Mouse (Mus musculus) c-Kit-negative CD71-positive TER-119-positive erythroid progenitor cells, embryonic 14.5 days (primary cell): ENCODE results near the gene Dtx1.

Experiments
- DNase-seq: peaks from one replicate; pipeline ENCODE4 v3.0.0-alpha.2; 2013; ENCODE audit warnings: low read depth, low spot score

Gene Dtx1

DNA sequence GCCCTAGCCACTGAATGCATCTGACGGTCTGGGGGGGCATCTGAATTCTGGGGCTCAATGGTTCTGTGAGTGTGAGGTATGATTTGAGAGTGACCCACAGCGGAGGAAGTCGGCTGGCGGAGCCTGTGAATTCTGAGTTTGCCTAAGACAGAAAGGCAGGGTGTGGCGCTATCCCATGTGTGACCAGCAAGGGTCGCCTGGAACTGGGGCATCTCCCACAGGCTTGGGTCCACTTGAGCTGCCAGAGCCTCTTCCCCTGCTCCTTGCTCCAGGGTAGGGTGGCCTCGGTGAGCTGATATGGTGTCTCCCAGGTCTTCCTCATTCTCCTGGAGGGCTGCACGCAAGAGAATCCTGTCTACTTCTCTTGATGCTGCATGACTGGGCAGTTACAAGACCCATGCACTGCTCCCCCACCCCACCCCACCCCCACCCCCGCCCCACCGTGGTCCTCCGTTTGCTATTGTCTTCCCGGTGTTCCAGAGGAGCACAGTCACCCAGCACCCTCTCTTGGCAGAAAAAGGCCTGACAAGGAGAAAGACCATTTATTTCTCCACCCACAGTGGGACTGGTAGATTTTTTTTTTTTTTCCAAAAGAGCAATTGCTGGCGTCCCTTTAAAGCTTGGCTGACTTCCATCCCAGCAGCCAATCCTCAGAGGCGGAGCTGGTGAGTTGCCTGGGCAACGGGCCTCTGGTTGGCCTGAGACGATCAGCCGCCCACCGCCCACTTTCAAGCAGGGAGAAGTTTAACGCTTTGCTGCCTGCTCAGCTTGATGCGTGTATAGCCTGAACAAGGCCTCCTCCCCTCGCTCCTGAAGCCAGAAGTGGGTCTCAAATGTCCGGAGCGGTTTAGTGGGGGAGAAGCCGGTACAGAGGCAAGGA is 31.8 kb downstream of the Dtx1 start:
- DNase-seq = no peak

DNA sequence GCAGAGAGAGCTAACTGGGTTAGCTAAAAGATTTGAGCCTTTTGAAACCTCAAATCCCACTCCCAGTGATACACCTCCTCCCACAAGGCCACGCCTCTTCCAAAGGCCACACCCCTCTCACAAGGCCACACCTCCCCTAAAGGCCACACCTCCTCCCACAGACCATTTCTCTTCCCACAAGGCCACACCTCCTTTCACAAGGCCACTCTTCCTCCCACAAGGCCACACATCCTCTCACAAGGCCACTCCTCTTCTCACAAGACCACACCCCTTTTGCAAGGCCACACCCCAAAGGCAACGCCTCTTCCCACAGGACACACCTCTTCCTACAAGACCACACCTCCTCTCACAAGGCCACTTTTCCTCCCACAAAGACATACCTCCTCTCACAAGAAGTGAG is 34.2 kb downstream of the Dtx1 start:
- DNase-seq = peak; percentile 13

DNA sequence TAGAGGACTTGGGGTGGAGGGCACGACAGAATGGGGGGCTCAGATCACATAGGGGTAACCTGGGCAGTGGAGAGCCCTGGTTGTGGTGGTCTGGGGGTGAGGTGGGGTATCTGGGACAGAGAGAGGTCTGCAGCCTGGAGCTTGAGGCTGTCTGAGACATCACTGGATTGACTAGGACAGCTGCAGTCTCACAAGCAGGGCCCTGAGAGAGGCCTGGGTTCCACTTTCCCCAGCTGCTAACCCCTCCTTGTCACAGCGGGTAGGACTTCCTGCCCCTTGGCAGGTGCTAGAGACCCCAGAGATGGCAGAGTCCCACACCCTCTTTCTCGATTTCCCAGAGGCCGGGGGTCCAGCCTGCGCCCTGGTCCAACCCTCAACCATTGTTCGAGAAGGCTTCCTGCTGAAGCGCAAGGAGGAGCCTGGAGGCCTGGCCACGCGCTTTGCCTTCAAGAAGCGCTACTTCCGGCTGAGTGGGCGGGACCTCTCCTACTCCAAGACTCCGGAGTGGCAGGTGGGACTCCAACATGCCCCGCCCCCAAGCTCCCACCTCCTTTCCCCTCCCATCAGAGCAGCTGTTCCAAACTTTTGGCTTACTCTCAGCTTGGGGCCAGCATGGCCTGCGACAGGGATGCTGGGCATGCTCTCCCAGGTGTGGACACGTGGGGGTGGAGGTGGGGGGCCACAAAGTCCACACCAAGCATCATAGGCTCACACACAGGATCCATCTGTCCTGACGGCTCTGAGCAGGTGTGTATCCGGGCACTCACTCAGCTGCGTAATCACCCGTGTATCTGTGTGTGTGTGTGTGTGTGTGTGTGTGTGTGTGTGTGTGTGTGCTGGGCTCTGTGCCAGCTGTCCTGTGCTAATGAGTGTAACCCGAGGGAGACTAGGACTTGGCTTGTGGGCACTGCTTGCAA is 37.2 kb downstream of the Dtx1 start:
- no peak for DNase-seq

DNA sequence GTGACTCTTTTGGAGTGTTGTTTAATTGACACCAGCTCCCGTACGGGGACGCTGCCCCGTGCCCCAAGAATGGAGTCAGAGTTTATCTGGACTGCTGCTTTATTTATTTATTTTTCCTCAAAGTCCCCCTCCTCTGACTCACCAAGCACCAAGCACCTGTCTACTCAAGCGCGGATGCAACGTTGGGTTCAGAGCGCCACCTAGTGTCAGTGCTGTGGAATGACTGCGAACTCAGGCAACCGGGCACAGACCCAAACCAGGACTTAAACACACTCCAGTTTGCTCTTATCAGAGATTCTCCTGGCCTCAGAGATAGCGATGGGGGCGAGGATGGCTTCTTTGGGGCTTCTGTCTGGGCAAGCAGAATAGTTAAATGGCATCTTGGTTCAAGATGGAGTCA is 38.1 kb downstream of the Dtx1 start:
- DNase-seq = peak; percentile 22

DNA sequence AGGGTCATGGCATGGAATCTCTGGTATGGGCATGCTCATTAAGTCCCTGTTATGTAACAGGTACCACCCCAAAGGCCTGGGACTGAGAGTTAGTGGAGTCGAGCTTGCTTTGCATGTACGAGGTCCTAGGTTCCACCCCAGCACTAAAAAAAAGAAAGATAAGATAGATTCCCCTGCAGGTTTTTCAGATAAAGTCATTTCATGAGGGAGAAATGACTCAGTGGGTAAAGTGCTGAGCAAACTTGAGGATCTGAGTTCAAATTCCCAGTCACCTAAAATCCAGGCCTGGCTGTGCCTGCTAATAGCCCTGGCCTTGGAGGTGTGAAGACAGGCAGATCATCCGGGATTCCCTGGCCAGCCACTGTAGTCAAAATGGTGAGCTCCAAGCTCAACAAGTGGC is 39.9 kb downstream of the Dtx1 start:
- no peak for DNase-seq

DNA sequence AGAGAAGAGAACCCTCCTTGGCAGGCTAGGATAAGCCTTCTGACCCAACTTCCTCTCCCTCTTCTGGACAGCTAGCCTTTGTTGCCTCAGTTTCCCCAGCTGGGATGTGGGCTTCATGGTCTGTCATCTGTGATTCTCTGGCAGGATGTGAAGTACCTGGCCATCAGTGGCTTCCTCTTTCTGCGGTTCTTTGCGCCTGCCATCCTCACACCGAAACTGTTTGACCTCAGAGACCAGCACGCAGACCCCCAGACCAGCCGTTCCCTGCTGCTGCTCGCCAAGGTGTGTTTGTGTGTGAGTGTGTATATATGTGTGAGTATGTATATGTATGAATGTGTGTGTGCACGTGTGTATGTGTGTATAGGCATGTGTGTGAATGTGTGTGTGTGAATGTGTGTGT is 41.6 kb downstream of the Dtx1 start:
- DNase-seq = no peak

DNA sequence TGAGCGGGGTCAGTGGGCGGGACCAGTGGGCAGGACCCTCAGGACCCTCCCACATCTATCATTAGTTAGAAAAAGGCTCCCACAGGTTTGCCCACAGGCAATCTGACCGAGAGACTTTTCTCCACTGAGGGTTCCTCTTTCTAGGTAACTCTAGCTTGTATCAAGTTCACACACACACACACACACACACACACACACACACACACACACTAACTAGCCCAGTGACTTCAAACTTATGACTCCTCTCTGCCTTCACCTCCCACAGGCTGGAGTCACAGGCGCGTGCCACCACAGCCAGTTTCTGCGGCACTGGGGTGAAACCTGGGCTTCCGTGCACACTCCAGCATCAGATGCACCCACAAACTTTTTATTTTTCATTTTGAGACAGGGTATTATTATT is 43.0 kb downstream of the Dtx1 start:
- no peak for DNase-seq

DNA sequence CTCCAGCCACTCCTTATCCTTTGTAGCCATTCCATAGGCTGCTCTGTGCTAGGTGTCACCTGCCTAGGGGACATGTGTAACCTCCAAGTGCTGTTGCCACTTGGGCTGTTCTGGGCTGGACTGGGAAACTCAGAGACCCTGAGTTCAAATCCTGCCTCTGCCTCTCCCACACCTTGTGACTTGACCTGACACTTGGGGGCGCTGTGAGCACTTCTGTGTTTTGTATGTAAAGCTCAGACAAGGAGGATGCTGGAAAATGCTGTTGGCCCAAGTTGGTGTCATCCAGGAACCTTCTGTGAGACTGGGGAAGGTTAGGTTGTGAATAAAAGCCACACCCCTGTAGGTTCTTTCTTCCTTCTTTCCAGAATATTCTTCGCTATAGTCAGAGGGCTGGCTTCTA is 46.8 kb downstream of the Dtx1 start:
- DNase-seq = no peak

DNA sequence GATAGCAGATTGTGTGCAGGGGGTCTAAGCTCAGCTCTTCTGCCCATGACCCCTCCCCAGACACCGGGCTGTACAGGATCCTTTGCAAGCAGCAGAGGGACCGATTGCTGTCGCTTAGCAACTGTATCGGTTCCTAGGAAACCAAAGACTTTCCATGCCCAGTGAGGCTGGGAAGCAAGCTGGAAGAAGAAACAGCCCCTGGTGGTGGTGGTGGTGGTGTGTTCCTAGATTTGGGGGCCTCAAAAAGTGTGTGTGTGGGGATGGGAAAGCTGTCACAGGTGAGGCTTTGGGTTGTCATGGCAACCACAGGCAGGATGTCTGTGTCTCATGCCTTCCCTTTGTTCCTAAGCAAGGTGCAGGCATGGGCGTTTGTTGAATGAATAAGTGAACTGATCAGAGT is 50.9 kb downstream of the Dtx1 start:
- DNase-seq = no peak

DNA sequence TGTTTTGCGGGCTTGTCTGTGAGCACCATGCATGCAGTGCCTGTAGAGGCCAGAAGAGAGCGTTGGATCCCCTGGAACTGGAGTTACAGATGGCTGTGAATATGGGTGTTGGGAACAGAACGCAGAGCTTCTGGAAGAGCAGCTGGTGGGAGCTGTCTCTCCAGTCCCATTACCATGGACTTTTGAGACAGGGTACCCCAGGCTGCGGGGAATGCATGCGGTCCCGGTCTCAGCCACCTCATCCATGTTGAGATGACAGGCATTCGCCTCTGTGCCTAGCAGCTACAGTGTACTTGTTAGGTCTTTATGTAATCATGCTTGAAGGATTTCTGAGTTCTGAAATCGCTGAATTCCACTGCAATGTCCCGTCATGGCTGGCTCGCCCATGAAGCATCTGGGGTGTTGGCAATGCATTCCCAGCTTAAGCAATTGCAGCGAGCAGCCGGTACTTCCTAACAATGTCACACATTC is 55.4 kb downstream of the Dtx1 start:
- DNase-seq = no peak

DNA sequence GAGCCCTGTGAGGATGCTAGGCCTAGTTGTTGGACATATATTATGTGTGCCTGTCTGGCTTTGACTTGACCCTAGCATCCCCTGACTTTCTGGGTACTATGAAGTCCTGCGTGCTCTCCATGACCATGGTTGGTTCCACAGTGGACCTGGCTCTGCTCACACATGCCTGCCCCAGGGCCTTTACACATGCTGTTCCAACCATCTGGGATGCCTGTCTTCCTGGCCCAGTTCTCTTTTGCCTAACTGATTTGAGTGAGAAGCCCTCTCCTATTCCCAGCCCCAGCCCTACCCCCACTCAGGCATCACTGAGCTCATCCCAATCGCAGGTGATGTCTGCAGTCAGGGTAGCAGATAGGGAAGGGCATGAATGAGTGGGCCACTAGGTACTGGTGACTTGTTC is 57.9 kb downstream of the Dtx1 start:
- DNase-seq = no peak

DNA sequence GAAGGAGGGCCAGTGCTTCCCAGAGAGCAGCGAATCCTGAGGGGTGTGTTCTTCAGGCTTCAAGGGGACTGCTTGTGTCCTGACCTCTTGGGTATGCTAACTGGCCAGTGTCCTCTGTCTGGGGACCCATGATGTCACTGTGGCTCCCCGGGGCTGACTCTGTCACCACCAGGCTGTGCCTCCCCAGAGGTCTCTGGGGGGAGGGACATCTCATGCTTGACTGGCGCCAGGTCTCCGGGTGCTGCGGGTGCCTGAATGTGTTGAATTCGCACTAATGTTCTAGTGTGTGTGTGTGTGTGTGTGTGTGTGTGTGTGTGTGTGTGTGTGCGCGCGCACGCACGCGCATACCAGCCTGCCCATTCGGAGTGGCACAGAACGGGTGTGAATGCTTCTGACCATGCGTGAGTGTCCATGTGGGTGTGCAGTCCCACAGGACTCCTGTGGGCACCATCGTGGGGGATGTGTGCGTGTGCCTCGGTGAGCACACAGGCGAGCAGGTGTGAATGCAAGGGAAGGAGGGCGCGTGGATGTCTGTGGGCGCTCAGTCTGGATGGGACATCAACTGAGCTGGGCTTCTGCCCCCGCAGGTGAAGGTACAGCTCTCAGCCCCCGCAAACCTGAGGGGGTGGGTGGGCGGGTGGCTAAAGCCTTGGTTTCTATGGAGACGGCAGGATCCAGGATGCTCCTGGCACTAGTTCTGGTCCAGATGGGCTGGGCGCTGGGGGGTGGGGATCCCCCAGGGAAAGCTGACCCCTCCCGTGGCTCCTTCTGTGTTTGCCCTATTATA is 58.6 kb downstream of the Dtx1 start:
- DNase-seq = no peak

DNA sequence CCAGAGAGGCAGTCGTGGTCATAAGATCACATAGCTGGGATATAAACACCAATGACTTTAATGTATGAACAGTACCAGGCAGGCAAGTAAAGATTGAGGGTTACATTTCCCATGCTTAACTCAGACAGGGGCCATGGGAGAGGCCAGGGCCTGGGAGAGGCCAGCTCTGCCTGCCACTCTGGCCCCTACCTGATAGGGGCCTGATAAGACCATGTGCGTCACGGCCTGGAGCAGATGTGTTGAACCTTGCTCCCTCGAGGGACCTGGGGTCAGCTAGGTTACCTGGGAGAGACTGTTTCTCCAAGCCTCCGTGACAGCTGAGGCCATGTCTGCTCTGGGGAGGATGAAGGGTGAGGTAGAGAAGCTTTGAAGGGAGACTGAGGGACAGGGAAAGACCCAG is 60.5 kb downstream of the Dtx1 start:
- DNase-seq = no peak

DNA sequence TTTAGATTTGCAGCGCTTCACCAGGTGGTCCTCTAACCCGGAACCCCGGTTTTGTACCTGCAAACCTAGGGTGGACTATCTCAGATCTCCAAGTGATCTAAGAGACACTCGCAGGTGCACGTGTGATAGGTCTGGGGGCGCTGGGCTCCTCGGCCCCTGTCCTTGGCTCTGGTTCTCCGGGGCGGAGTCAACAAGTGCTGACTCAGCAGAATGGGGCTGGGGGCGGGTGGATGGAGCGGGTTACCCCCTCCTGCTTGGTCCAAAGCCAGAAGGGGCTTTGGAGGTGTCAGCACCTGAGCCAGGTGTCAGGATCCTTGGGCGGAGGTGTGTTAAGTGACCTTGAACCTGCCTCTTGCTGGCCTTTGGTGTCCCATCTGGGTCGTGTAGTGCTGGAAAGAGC is 61.8 kb downstream of the Dtx1 start:
- DNase-seq = no peak

DNA sequence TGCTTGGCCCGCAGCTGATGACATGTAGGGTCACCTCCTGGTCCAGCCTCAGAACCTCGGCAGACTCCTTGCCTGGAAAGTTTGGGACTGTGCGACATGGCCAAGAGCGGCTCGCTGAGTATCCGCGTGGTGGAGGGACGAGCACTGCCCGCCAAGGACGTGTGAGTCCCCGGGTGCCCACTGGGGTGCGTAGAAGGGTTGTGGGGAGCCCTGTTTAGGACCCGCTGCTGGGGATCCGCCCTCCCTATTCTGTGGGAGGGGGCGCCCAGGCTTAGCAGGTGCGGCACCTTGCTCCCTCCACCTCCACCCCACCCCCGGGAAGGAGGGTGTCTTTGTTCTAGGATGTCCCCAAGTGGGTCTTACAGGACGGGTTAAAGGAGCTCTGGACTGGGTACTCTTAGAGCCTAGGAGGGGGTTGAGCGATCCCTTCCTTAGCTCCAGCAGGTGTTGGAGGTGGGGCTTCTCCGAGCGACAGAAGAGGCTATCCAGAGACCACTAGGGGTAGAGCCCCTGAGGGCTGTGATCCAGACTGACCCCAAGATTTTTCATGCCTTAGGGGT is 62.3 kb downstream of the Dtx1 start:
- DNase-seq = no peak

DNA sequence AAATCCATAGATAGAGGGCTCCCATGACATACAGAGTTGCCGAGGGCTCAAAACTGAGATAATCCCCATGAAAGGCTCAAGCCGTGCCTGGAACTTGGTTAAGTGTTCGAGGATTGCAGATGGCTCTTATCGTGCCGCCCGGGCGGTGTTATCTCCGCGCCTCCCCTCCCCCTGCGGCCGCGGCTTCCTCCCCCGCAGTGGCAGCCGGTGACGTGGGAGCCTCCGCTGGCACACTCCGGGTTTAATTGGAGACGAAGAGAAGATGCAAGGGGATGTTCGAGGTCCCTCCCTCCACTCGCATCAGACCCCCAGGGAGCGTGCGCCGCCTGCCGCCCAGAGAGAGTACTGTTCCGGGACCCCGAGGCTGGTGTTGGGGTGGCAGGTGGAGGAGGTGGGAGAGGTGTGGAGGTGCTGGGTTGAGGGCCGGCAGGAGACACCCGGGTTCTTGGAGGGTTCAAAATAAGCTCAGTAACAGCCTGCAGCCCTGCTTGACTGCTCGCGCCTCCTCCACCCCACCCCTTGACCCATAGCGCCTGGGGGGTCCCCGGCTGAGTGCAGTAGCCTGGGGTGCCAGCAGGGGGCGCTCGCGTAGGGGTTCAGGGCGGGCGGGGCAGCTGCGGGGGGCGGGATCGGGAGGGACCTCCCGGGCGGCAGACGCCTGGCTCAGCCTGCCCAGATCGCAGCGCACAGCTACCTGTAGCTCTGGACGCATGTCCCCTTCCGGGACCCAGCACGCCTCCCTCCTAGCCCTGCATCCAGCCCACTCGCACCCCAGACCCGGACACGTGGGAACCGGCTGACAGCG is 63.0 kb downstream of the Dtx1 start, which contains the start of gene Rasal1:
Gene Rasal1, plus strand, starts transcription at position 244 of the 805 bp plus-strand sequence.
- DNase-seq = no peak

DNA sequence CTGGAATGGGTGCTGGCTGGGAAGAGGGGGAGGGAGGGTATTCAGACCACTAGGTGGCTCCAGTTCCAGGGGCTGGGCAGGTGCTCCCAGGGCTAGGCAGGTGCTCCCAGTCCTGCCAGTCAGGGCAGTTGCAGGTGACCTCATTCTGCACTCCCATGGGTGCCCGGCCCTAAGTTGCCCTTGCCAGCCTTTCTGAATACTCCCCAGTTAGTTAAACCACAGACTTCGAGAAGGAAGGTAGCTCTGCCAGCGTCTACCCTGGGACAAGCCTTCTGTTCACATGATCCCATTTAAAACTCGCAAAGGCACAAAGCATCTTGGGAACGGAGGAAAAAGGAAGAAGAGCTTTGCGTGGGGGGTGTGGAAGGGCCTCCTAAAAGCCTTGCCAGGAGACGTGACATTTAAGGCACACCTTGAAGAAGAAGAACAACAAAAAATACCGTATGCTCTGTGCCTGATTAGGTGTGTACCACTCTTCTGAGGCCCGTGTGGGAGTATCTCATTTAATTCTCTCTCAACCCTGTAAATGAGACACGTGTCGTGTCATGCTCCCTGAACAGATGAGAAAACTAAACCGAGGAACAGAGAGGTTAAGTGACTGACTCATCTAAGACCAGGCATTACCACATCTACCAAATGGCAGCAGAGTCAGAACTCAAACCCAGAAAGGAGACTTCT is 63.8 kb downstream of the Dtx1 start:
- DNase-seq = no peak

DNA sequence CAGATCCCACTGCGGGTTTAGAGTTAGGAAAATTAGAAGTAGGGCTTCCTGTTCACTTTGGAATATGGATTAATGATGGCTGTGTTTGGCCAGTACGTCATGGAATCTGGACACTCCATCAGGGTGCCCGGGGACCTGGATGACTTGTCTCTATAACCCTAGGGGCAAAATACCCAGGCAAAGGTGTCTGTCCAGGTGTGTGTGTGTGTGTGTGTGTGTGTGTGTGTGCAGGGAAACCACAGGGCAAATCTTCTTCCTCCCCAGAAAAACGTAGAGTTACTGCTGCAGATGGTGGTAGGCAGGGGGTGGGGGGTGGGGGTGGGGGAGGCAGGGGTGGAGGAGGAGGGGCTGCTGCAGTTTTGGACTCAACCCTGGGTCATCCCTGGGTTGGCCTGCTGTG is 64.4 kb downstream of the Dtx1 start:
- no peak for DNase-seq

DNA sequence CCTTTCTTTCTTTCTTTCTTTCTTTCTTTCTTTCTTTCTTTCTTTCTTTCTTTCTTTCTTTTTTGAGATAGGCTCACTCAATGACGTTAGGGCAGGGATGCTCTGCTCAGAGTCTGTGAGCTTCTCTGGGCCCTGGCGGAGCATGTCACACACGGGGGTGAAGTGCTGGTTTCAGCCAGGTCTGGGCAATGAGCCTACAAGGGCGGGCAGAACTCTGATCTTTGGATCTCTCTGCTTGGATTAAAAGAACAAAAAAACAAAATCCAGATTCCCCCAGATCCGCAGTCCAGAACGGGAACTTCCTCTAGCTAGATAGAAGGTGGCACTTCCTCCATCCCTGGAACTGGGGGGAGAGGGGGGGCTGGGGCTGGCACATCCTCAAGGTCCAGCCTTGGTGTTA is 65.9 kb downstream of the Dtx1 start:
- no peak for DNase-seq

DNA sequence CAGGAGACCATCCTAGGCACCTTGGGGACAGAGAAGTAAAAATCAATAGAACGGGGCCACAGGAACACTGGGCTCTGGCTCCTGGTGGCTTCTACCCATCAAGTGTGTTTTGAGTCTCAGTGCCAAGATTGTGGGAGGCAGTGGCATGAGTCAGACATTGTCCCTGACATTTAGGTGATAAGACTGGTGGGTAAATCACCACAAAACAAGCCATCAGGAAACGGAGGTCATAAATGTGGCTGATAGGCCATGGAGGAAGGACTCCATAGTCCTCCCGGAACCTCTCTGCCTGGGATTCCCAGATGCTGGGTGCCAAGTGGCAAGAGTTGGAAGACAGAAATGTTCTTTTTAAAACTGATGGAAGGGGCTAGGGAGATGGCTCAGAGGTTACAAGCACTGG is 67.5 kb downstream of the Dtx1 start:
- DNase-seq = no peak
